Mouse (Mus musculus): ENCODE data around the gene Gemin6. TPM values are rescaled to one million over a fixed set of nuclear protein-coding genes. Genes with fewer than 3 reads are reported as not detected.
"Not testable (repeated sequence)": the region's sequence is repeated elsewhere in the genome, so short reads cannot be mapped to it uniquely, and the experiment has no call there.

Gemin6 gene
- 1 to 10 TPM; 8.3 to 8.7 TPM for total RNA-seq (2021)
- long read RNA-seq, experiment 1, transcript Gemin6-201 (3 exons, 1,134 nt) = major isoform, 8 of 19 reads
- long read RNA-seq, experiment 1, partial matches to known transcripts = 5 of 19 reads
- long read RNA-seq, experiment 1, other reads (novel, unspliced or antisense) = 5 of 19 reads
- long read RNA-seq, experiment 2, transcript Gemin6-201 (3 exons, 1,134 nt) = major isoform, 9 of 16 reads
- long read RNA-seq, experiment 2, partial matches to known transcripts = 2 of 16 reads
- long read RNA-seq, experiment 2, other reads (novel, unspliced or antisense) = 5 of 16 reads

- DNase-seq = peak; percentile 90
These were observed at the start of gene Gemin6 for GRCm38 (mm10) chr17:80224326-80225116. Gemin6 (plus strand) TSS chr17:80224441.

GRCm38 (mm10) chr17:80174699-80175385 lies 49.4 kb upstream of the Gemin6 start:
- no peak for DNase-seq

DNA sequence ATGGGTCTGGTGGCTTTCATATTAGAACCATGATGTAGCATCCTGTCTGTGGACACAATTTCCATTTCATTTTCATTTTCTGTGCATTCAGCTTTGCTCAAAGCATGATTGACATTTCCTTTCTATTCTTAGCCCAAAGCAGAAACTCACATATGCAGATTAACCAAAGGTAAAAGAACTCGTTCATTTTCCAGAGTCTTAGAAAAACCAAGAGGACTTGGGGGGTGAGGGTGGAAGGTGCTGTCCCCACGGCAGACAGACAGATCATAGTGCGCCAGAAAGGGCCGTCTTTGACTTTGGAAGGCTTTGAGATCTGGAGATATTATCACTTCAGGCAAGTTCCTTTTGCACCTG lies 48.9 kb upstream of the Gemin6 start:
- no peak for DNase-seq

- no peak for DNase-seq
These were observed 48.3 kb upstream of the Gemin6 start for GRCm38 (mm10) chr17:80175966-80176365.

DNA sequence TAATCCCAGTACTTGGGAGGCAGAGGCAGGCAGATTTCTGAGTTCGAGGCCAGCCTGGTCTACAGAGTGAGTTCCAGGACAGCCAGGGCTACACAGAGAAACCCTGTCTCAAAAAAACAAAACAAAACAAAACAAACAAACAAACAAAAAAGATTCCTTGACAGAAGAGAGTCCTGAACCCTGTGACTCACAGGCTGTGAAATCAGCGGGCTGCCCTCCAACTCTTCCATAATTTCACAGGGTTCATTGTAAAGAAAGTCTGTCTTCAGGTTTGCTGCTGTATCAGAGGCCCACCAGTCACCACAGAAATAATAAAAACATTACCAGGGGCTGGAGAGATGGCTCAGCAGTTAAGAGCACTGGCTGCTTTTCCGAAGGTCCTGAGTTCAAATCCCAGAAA lies 45.4 kb upstream of the Gemin6 start:
- DNase-seq = not testable (repeated sequence)

DNA sequence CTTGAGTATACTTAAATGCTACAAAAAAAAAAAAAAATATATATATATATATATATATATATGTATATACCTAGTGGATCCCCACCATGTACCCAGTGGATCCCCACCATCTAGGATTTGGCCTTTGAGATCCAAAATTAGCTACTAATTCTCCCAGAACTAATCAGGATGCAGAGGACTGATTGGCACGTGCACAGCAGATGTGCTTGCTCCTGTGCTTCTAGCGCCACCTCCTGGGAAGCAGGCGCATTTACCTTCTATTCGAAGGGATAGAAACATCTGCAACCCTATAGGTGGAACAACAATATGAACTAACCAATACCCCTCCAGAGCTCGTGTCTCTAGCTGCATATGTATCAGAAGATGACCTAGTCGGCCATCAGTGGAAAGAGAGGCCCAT lies 44.3 kb upstream of the Gemin6 start:
- peak; percentile 82 for DNase-seq

GRCm38 (mm10) chr17:80180468-80180867 lies 43.8 kb upstream of the Gemin6 start:
- DNase-seq = no peak

- no peak for DNase-seq
These were observed 40.6 kb upstream of the Gemin6 start for GRCm38 (mm10) chr17:80183615-80184014.

DNA sequence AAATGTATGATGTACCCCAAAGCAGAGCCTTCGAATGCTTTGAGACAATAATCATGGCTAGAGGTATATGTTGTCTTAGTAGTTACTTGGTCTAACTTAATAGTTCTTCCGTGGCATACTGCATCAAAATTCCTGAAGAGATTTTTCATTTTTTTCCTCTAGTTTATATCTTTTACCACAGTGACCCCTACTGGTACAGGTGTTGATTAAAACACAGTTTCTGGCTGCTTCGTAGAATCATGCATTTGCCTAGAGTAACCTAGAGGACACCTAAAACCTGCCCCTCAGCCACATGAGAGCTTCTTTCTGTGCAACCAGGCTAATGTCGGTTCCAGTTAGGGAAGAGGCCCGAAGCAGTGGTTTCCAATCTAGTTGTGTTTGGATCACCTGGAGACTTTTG lies 31.2 kb upstream of the Gemin6 start:
- DNase-seq = no peak

DNA sequence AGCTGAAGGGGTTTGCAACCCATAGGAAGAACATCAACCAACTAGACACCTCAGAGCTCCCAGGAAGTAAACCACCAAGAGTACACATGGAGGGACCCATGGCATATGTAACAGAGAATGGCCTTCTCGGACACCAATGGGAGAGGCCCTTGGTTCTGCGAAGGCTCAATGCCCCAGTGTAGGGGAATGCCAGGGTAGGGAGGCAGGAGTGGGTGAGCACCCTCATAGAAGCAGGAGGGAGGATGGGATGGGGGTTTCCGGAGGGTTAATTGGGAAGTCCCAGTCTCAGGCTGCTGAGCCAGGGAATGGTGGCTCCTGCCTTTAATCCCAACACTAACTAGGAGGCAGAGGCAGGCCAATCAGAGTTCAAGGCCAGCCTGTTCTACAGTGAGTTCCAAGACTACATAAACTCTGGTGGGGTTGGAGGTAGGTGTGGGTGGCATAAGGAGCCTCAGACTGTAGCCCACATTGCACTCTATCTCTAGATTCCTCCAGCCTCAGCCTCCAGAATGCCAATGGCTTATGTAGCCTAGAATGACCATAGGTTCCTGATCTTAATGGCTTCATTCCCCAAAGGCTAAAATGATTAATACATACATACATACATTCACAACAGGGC lies 25.0 kb upstream of the Gemin6 start:
- no peak for DNase-seq

DNA sequence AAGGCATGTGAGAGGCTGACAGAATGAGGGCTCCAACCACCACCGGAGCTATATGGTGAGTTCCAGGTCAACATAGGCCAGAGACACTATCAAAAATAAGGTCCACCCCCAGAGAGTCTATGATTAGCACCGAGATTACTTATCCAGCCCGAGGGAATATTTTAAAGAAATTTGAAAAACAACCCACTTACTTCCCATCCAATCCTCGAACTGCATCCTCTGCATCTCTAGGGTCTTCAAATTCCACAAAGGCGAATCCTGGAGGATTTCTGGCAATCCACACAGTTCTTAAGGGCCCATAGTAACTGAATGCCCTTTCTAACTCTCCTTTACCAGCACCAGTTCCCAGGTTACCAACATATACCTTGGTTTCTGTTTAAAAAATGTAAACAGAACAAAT lies 18.6 kb upstream of the Gemin6 start:
- no peak for DNase-seq

DNA sequence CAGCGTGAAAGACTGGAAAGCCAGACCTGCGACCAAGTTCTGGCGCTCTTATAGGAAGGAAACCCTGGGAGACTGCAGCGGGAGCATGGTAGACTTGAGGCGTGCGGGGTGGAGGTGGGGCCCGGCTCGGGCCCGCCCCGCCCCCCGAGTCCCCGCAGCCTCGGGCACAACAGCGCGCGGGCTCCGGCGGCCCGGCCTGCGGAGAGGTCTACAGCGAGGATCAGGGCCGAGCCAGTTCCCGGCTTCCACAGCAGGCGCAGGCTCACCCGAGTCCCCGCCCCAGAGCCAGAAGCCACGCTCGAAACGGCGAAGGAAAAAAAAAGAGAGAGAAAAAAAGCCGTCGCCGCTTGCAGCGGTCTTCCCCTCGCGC lies 18.0 kb upstream of the Gemin6 start:
- peak; percentile 77 for DNase-seq

- peak; percentile 99 for DNase-seq
These were observed 17.3 kb upstream of the Gemin6 start, which contains the start of the genes Srsf7 and Ttc39d for GRCm38 (mm10) chr17:80206671-80207581. Srsf7 (minus strand) TSS chr17:80207307. Ttc39d (plus strand) TSS chr17:80207460.

DNA sequence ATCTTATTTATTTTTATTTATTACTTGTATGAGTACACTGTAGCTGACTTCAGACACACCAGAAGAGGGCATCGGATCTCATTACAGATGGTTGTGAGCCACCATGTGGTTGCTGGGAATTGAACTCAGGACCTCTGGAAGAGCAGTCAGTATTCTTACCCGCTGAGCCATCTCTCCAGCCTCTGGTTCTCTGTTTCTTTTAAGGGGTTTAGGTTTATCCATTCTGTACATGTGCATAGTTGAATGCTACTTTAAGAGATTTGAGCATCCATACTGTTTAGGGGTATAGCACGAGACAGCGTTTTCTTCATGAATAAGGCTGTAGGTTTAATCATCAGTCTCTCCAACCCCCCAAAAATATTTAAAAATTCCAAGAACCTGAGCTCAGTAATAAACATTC lies 10.2 kb upstream of the Gemin6 start:
- not testable (repeated sequence) for DNase-seq

DNA sequence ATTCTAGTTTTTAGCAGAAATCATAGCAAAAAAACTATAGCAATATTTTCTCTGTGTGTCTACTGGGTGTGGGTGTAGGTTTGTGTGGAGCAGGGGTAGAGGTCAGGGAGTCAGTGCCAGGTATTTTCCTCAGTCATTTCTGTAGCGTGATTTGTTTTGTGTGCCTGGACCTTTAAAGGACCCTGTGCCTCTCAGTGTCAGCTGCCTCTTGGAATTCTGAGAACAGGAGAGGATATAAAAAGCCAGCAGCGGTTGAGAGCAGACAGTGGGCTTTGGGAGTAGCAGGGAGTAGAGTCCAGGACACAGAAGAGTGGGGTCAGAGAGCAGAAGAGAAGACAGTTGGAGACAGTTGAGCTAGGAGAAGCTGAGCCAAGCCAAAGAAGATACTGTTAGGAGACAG lies 4.1 kb upstream of the Gemin6 start:
- DNase-seq = no peak

DNA sequence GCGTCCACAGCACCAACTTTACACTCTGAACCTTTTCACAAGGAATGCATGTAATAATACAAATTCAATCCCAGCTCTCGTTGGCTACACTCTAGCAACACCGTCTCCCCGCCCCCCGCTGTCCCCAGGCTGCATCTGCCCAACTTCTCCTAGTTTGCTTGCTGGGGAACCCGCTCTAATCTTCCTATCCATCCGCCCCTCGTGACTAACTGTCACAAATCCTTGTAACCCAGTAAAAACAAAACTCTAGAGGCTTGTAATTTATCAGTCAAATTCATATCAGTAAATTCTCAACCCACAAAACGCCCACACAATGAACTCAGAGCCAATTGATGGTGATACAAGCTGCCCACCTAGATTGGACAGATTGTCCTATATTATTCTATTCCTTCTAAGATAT lies 3.0 kb upstream of the Gemin6 start:
- no peak for DNase-seq

GRCm38 (mm10) chr17:80221890-80222628 lies 2.2 kb upstream of the Gemin6 start:
- DNase-seq = no peak

DNA sequence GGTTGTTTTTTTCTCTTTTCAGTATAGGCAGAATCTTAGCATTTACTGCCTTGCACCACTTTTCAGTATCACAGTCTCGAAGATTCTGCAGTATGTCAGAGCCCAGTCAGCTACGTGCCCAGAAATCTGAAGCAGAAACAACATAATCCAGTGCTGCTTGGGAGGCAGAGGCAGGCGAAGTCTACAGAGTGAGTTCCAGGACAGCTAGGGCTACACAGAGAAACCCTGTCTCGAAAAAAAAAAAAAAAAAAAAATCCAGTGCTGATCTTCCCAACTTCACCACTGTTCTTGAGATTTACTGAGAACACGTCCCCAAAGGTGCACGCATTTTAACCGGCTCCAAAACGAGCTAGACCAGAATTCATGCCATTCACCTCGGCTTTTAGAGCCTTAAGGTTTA lies 412 bp upstream of the Gemin6 start:
- no peak for DNase-seq

DNA sequence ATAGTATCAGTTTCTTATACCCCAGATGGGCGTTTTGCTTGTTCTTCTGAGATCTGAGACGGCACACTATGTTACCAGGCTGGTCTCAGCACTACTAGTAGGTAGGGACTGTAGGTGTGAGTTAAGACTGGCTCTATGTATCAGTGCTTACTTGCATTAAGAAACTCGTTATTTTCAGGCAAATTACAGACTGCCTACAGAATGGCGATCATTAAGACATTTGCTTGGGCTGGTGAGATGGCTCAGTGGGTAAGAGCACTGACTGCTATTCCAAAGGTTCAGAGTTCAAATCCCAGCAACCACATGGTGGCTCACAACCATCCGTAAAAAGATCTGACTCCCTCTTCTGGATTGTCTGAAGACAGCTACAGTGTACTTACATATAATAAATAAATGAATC lies 901 bp downstream of the Gemin6 start:
- not testable (repeated sequence) for DNase-seq

GRCm38 (mm10) chr17:80229396-80229795 lies 5.2 kb downstream of the Gemin6 start:
- peak; percentile 72 for DNase-seq

DNA sequence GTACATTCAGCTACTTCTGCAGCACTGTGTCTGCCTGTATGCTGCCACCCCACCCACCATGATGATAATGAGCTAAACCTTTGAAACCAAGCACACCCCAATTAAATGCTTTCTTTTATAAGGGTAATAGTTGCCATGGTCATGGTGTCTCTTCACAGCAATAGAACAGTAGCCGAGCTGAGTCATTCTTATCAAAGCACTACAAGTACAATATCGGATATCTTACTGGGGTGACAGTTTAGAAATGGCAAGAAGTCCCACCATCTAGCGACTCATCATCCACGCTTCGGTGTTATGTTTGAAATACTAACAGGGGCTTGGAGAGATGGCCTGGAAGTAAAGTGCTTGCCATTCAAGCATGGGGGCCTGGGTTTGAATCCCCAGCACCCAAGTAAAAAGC lies 9.6 kb downstream of the Gemin6 start:
- no peak for DNase-seq
